7 mouse cellular contexts compared by ENCODE assay signal in the genomic region with DNA sequence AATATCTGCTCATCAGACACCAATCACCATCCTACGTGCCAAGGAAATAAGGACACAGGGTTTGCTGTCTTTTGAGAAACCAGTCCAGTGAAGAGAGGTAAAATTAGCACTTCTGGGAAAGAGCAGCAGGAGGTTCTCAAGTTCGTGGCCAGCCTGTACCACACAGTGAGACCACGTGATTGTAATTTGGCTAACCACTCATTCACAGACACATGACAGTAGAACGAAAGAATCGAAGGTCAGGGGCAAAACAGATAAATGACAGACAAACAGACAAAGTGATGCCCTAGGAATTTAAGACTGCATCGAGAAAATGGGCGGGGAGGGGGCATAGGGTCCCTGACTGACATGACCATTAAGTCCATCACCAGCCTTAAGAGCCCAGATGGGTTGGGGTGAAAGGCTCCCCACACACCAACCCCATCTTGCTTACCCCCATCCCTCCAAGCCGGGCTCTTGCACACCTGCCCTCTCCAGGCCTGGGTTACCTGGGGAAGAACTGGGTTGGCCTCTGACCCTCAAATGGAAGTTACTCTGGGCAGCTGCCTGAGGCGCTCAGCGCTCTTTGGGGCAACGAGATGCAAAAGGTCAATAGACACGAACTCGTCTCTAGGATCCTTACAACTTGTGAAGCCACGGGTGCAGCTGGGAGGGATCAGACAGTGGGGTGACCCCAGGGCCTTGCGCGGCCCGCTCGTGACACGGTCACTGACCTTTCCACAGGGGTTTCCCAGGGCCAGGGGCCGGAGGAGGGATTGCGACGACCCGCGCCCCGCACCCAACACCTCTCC. TPM values are rescaled to one million over a fixed set of nuclear protein-coding genes. Genes with fewer than 3 reads are reported as not detected.
DNase-seq lines count a peak whose midpoint lies in the region; ATAC-seq and TF ChIP-seq lines count a peak whose summit lies in the region.

No protein-coding gene starts in this region.

- H3K36me3 ChIP-seq in embryonic facial prominence, embryonic 15.5 days = no peaks in the 10 kb centered on the region
- no peaks in the 10 kb centered on the region; the same call in 1 of the 2 replicates for H3K36me3 ChIP-seq in limb, embryonic 13.5 days
- H3K36me3 ChIP-seq in stomach, embryonic 15.5 days = no peaks in the 10 kb centered on the region

- ATAC-seq in Patski = peak; percentile 48
- peak; percentile 20 for ATAC-seq in embryonic facial prominence, embryonic 15.5 days (ENCODE audit: insufficient number of reproducible peaks, low FRiP score, low TSS enrichment, low read depth)
- ATAC-seq in limb, embryonic 13.5 days (ENCODE audit: low FRiP score, low read depth) = peak; percentile 14; the same call in 1 of the 2 replicates
- ATAC-seq in stomach, embryonic 15.5 days (ENCODE audit: insufficient read depth, low FRiP score, low read depth) = peak; percentile 31

- DNase-seq in left cerebral cortex, adult 2 months (ENCODE audit: extremely low spot score in 1 of 2, low spot score in 2 of 2) = no peak
- DNase-seq in left cerebral cortex, adult 8-10 months (ENCODE audit: low spot score in 2 of 2) = no peak
- no peak for DNase-seq in Patski (ENCODE audit: low read depth, low spot score)
- no peak for DNase-seq in adrenal gland, postnatal 14 days

- peak overlapping the region; percentile 86 for H3K4me2 ChIP-seq in embryonic facial prominence, embryonic 15.5 days (replicated peaks)
- peak overlapping the region; percentile 83 for H3K4me2 ChIP-seq in limb, embryonic 13.5 days (replicated peaks)
- peak overlapping the region; percentile 82 for H3K4me2 ChIP-seq in stomach, embryonic 15.5 days

- no peaks in the 10 kb centered on the region for H3K9me3 ChIP-seq in embryonic facial prominence, embryonic 15.5 days (replicated peaks)
- H3K9me3 ChIP-seq in limb, embryonic 13.5 days = 0 out of 2 replicates have a peak, but pooled peaks cover 3% of the 10 kb centered on the region
- no peaks in the 10 kb centered on the region for H3K9me3 ChIP-seq in stomach, embryonic 15.5 days

- H3K27me3 ChIP-seq in Patski = no peaks in the 10 kb centered on the region
- no peaks in the 10 kb centered on the region for H3K27me3 ChIP-seq in embryonic facial prominence, embryonic 15.5 days
- H3K27me3 ChIP-seq in limb, embryonic 13.5 days = no peaks in the 10 kb centered on the region
- no peaks in the 10 kb centered on the region for H3K27me3 ChIP-seq in stomach, embryonic 15.5 days (replicated peaks)

- H3K4me3 ChIP-seq in left cerebral cortex, adult 2 months = peak overlapping the region; percentile 92
- peak overlapping the region; percentile 62 for H3K4me3 ChIP-seq in embryonic facial prominence, embryonic 15.5 days (replicated peaks)
- peak overlapping the region; percentile 75 for H3K4me3 ChIP-seq in limb, embryonic 13.5 days
- peak overlapping the region; percentile 81 for H3K4me3 ChIP-seq in stomach, embryonic 15.5 days (replicated peaks)

- no peak for TF ChIP-seq CTCF in left cerebral cortex, adult 2 months (IDR thresholded peaks at IDR 0.05)
- TF ChIP-seq CTCF in Patski (IDR thresholded peaks at IDR 0.05) = no peak

- H3K9ac ChIP-seq in embryonic facial prominence, embryonic 15.5 days = peak overlapping the region; percentile 75
- peak overlapping the region; percentile 88 for H3K9ac ChIP-seq in limb, embryonic 13.5 days
- peak overlapping the region; percentile 86 for H3K9ac ChIP-seq in stomach, embryonic 15.5 days

- 9% methylated on average over 25 of the region's 25 CpGs for WGBS in embryonic facial prominence, embryonic 15.5 days
- WGBS in limb, embryonic 13.5 days = 11% methylated on average over 25 of the region's 25 CpGs
- WGBS in stomach, embryonic 15.5 days = 10% methylated on average over 25 of the region's 25 CpGs

- POLR2A ChIA-PET in Patski (lab: Charles Lee) = interaction anchor here (0.5 to 2.1 kb wide), 3 partner anchors 24 to 56 kb away, joined by 3 to 11 read pairs (median 8); a partner anchor contains a TSS

- CTCF ChIA-PET in Patski (lab: Charles Lee) = interaction anchor here (1.2 kb wide), 1 partner anchor 23 kb away, joined by 3 read pairs; no protein-coding TSS in a partner anchor

- peaks cover 11% of the 10 kb centered on the region for H3K4me1 ChIP-seq in embryonic facial prominence, embryonic 15.5 days
- H3K4me1 ChIP-seq in limb, embryonic 13.5 days = peaks cover 5% of the 10 kb centered on the region; the same call in 1 of the 2 replicates
- peaks cover 8% of the 10 kb centered on the region; the same call in 1 of the 2 replicates for H3K4me1 ChIP-seq in stomach, embryonic 15.5 days

- in situ Hi-C loops in Patski (cut with MboI; ENCODE audit: low pct_unique_long_range_greater_than_20kb) = no loop called here

- H3K27ac ChIP-seq in left cerebral cortex, adult 2 months = peak overlapping the region; percentile 93
- peak overlapping the region; percentile 89 for H3K27ac ChIP-seq in embryonic facial prominence, embryonic 15.5 days (replicated peaks)
- peak overlapping the region; percentile 89 for H3K27ac ChIP-seq in limb, embryonic 13.5 days
- peak overlapping the region; percentile 97 for H3K27ac ChIP-seq in stomach, embryonic 15.5 days

- intact Hi-C loops in left cerebral cortex, adult 2 months (cut with DNase I) = loop anchor here (1.0 kb wide), 1 partner anchor 24 kb away; no protein-coding TSS in a partner anchor

RNA-seq across cellular contexts. Expression of a gene that starts 0.6 kb away (rescaled TPM):
- 10 to 100 TPM; 10.4 to 12.7 TPM for total RNA-seq in left cerebral cortex, adult 2 months (2021)
- total RNA-seq in left cerebral cortex, adult 8-10 months (2022) = 10 to 100 TPM; 12.3 to 13.6 (median 12.4) TPM
- 26.9 TPM for polyA plus RNA-seq in Patski (2021)
- 6.4 and 7.9 TPM in 2 replicates for polyA plus RNA-seq in embryonic facial prominence, embryonic 15.5 days (2015; fragmentation: Nextera tagmentation; extraction: Ambion mirVana)
- polyA plus RNA-seq in limb, embryonic 13.5 days (2015; fragmentation: Nextera tagmentation; extraction: Ambion mirVana) = 6.0 and 6.1 TPM in 2 replicates
- polyA plus RNA-seq in stomach, embryonic 15.5 days (2015; fragmentation: Nextera tagmentation; extraction: Ambion mirVana) = 8.9 and 9.5 TPM in 2 replicates
- 25.2 and 27.8 TPM in 2 replicates for total RNA-seq in adrenal gland, postnatal 14 days (2021)

RNA-seq across cellular contexts. Expression of a gene that starts 24.1 kb away (rescaled TPM):
- total RNA-seq in left cerebral cortex, adult 2 months (2021) = 100 to 1,000 TPM; 196 to 198 TPM
- 100 to 1,000 TPM; 174 to 195 (median 178) TPM for total RNA-seq in left cerebral cortex, adult 8-10 months (2022)
- 279 TPM for polyA plus RNA-seq in Patski (2021)
- polyA plus RNA-seq in embryonic facial prominence, embryonic 15.5 days (2015; fragmentation: Nextera tagmentation; extraction: Ambion mirVana) = 324 and 336 TPM in 2 replicates
- polyA plus RNA-seq in limb, embryonic 13.5 days (2015; fragmentation: Nextera tagmentation; extraction: Ambion mirVana) = 310 and 318 TPM in 2 replicates
- polyA plus RNA-seq in stomach, embryonic 15.5 days (2015; fragmentation: Nextera tagmentation; extraction: Ambion mirVana) = 372 and 389 TPM in 2 replicates
- 197 and 210 TPM in 2 replicates for total RNA-seq in adrenal gland, postnatal 14 days (2021)
